Mouse (Mus musculus): ENCODE results near the gene Stox2.

GRCm38 (mm10) chr8:47212124-47212523 lies 234.0 kb downstream of the Stox2 start:
- TF ChIP-seq CTCF (IDR thresholded peaks at IDR 0.05; ENCODE audit: low read depth) (no peak), EP300 (IDR thresholded peaks at IDR 0.05; ENCODE audit: low read depth) (no peak)
